Mouse (Mus musculus): ENCODE measurements around the gene Gpr61.

DNA sequence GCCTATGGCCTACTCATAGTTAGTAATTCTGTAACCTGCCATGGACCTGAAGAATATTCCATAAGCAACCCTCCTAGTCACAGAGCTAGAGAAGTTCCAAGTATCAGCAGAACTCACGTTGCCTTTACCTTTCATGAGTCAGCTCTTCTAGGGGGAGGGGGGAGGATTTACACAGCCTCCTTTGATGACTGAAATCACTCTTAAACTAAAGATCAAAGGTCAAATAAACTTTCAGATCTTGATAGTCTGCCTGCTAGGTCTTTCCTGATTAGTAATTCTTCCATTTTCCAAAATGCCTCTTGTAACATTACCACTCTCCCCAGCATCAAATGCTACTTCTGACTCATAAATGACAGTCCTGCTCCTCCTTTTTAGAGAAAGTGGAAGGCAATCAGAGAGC, 30.6 kb downstream of the Gpr61 start:
- TF ChIP-seq POLR2A (IDR thresholded peaks at IDR 0.05; ENCODE audit: extremely low read depth, insufficient read depth, low read length) (no peak), CTCF (IDR thresholded peaks at IDR 0.05; ENCODE audit: low read depth, low read length) (no peak)
